Mouse (Mus musculus) testis, adult 2 months (tissue): ENCODE results near the gene Maz.

Experiments
- CTCF ChIP-seq: fragments of 200-500 bp; IDR thresholded peaks from 2 replicates; pipeline ENCODE4 v1.5.1; 2012; ENCODE audit warnings: low read depth, mild to moderate bottlenecking, inconsistent platforms, low read length, moderate library complexity; ENCODE audit not compliant: control insufficient read depth, insufficient read depth, insufficient replicate concordance
- POLR2A ChIP-seq: fragments of 200-500 bp; IDR thresholded peaks from 2 replicates; pipeline ENCODE4 v1.6.1; 2012; ENCODE audit warnings: low read depth, mild to moderate bottlenecking, inconsistent platforms, low read length, moderate library complexity; ENCODE audit not compliant: control insufficient read depth

DNA sequence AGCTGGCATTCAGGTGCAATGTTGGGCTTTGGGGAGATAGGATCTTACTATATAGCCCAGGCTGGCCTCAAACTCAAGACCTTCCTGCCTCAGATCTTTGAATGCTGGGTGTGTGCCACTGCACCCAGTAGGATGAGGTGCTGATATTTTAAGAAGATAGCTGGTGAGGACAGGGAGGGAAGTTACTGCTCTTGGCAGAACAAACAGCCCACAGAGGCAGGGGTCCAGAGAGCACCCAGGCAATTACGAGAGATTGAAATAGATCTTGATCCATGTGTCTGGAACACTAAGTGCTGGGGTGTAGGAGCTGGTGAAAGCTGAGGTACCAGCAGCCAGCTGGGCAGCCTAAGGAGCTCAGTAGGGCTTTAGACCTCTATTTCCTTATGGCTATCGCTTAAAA, 45.2 kb downstream of the Maz start:
- no peak for TF ChIP-seq POLR2A
- TF ChIP-seq CTCF: no peak
